Mouse (Mus musculus) E14TG2a.4 (cell line): ENCODE data around the gene Ralgapa2.

Source experiments
- CTCF ChIP-seq: conservative IDR thresholded peaks from 2 replicates; pipeline ENCODE4 v1.5.1; 2014; ENCODE audit warnings: low read length
- NANOG ChIP-seq: IDR thresholded peaks from 2 replicates; pipeline ENCODE4 v1.6.1; 2014; ENCODE audit warnings: borderline replicate concordance, low read length, mixed read lengths
- POU5F1 ChIP-seq: IDR thresholded peaks from 2 replicates; pipeline ENCODE4 v1.6.1; 2014; ENCODE audit warnings: low read length, borderline replicate concordance

DNA sequence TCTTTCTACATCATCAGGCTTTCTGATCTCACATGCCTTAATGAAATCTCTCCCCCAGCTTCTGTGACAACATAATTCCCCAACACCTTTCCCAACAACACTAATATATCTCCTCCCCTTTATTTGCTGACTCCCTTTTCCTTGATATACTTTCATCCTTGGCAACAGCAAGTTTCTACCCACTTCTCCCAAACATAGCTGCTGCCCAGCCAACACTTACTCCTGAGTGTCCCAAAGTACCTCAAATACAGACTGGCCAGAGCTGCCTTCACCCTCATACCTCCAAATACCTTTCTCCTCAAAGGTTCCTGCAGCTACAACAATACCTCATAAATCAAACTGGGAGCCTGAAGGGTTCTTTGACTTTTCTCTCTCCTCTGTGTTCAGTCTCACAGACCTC lies 29.3 kb downstream of the Ralgapa2 start:
- no peak for TF ChIP-seq CTCF
- no peak for TF ChIP-seq NANOG
- no peak for TF ChIP-seq POU5F1
